Mouse (Mus musculus): Measurements from ENCODE around the gene Tmigd3. TPM values are rescaled to one million over a fixed set of nuclear protein-coding genes. Genes with fewer than 3 reads are reported as not detected.
A peak's percentile ranks its signal among the peaks of the same experiment; 100 is the strongest.

The Tmigd3 gene
- polyA plus RNA-seq, 1 experiment from 2014 or later = 0.33 TPM

DNA sequence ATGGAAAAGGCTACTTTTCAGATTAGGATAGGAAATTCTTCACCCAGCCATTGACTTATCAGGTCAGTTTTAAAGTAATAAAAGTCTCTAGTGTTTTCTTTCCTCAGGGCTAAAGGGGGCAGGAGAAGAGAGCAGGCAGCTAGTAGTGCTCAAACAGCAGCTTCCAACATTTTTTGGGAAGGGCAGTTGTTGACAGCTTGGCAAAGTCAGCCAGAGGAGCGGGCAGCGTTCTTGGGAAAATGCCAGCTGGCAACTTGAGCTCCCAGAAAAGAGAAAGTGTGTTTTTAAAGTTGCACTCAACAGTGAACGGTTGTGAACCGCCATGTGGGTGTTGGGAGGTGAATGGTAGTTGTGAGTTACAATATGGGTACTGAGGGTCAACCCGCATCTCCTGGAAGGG, 64.3 kb downstream of the Tmigd3 start:
- Histone ChIP-seq H3K4me3 (ENCODE audit: low read depth, low read length) (no peak overlapping the region), H3K4me1 (ENCODE audit: control insufficient read depth, insufficient read depth, low read length) (0 out of 2 replicates have a peak, but pooled peaks cover 2% of the 10 kb centered on the region), H3K4me2 (no peak overlapping the region), H3K9me3 (replicated peaks; ENCODE audit: control insufficient read depth, low read length) (no peaks in the 10 kb centered on the region), H3K27ac (ENCODE audit: low read depth, low read length) (no peak overlapping the region), H3K36me3 (ENCODE audit: control insufficient read depth, insufficient read depth, low read length) (no peaks in the 10 kb centered on the region), H3K27me3 (ENCODE audit: control insufficient read depth, insufficient read depth, low read length) (no peaks in the 10 kb centered on the region), H3K9ac (ENCODE audit: low read depth, low read length) (no peak overlapping the region)
- 75% methylated on average over 5 of the region's 5 CpGs for WGBS (ENCODE audit: insufficient replicate concordance)
- ATAC-seq (replicated peaks; ENCODE audit: insufficient number of reproducible peaks, low FRiP score, low TSS enrichment) = no peak

DNA sequence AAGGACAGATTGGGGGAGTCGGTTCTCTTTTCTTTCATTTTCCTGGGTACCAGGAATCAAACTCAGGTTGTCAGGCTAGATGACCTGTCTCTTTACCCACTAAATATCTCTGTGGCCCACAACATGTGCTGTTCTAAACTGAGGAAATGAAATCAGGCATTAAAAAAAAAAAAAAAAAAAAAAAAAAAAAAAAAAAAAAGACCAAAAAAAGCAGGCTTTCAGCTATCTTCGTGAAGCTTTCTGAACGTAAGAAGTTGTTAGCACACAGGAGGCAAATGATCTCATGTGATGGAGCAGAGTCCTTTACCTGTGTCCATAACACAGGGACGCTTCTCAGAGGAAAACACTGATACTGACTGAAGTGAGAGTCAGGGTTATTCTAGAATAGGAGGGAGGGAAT, 65.4 kb downstream of the Tmigd3 start:
- Histone ChIP-seq H3K4me2 (no peak overlapping the region), H3K9me3 (replicated peaks; ENCODE audit: control insufficient read depth, low read length) (no peaks in the 10 kb centered on the region), H3K4me1 (ENCODE audit: control insufficient read depth, insufficient read depth, low read length) (0 out of 2 replicates have a peak, but pooled peaks cover 2% of the 10 kb centered on the region), H3K27me3 (ENCODE audit: control insufficient read depth, insufficient read depth, low read length) (no peaks in the 10 kb centered on the region), H3K4me3 (ENCODE audit: low read depth, low read length) (no peak overlapping the region), H3K9ac (ENCODE audit: low read depth, low read length) (no peak overlapping the region), H3K27ac (ENCODE audit: low read depth, low read length) (no peak overlapping the region), H3K36me3 (ENCODE audit: control insufficient read depth, insufficient read depth, low read length) (peaks cover 5% of the 10 kb centered on the region; the same call in 1 of the 2 replicates)
- no peak for ATAC-seq (replicated peaks; ENCODE audit: insufficient number of reproducible peaks, low FRiP score, low TSS enrichment)
- 81% methylated on average over 4 of the region's 4 CpGs for WGBS (ENCODE audit: insufficient replicate concordance)

- Histone ChIP-seq H3K4me2 (no peak overlapping the region), H3K36me3 (ENCODE audit: control insufficient read depth, insufficient read depth, low read length) (peaks cover 45% of the 10 kb centered on the region), H3K9me3 (replicated peaks; ENCODE audit: control insufficient read depth, low read length) (no peaks in the 10 kb centered on the region), H3K9ac (ENCODE audit: low read depth, low read length) (no peak overlapping the region), H3K27ac (ENCODE audit: low read depth, low read length) (no peak overlapping the region), H3K27me3 (ENCODE audit: control insufficient read depth, insufficient read depth, low read length) (no peaks in the 10 kb centered on the region), H3K4me1 (ENCODE audit: control insufficient read depth, insufficient read depth, low read length) (no peaks in the 10 kb centered on the region), H3K4me3 (ENCODE audit: low read depth, low read length) (no peak overlapping the region)
- WGBS (ENCODE audit: insufficient replicate concordance) = 92% methylated on average over 7 of the region's 7 CpGs
- no peak for ATAC-seq (replicated peaks; ENCODE audit: insufficient number of reproducible peaks, low FRiP score, low TSS enrichment)
Measured at GRCm38 (mm10) chr3:105951348-105951747, 80.6 kb downstream of the Tmigd3 start.

DNA sequence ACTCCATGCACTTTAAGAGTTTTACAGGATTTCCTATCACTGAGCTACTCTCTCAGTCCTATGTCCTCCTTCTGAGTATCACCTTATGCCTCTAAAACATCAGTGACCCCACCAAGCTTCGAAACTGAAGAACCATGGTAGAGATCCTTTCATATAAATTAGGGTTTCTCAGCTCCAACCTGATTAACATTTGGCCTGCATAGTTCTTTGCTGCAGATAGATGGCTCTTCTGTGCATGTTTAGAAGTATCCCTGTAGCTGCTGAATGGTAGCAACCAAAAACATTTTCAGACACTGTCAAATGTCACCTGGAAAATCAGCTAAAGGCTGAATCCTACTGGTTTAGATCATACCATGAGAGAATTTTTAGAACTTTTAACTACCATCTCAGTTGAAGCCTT, 86.5 kb downstream of the Tmigd3 start:
- no peak overlapping the region for H3K27ac ChIP-seq (ENCODE audit: low read depth, low read length)
- peaks cover 17% of the 10 kb centered on the region for H3K36me3 ChIP-seq (ENCODE audit: control insufficient read depth, insufficient read depth, low read length)
- H3K9me3 ChIP-seq (replicated peaks; ENCODE audit: control insufficient read depth, low read length) = no peaks in the 10 kb centered on the region
- 93% methylated on average over 1 of the region's 1 CpGs for WGBS (ENCODE audit: insufficient replicate concordance)
- no peak for ATAC-seq (replicated peaks; ENCODE audit: insufficient number of reproducible peaks, low FRiP score, low TSS enrichment)
- H3K27me3 ChIP-seq (ENCODE audit: control insufficient read depth, insufficient read depth, low read length) = no peaks in the 10 kb centered on the region
- peak overlapping the region; percentile 89; the same call in 1 of the 2 replicates for H3K4me2 ChIP-seq
- H3K9ac ChIP-seq (ENCODE audit: low read depth, low read length) = no peak overlapping the region
- peak overlapping the region; percentile 98; the same call in 1 of the 2 replicates for H3K4me3 ChIP-seq (ENCODE audit: low read depth, low read length)
- peaks cover 18% of the 10 kb centered on the region for H3K4me1 ChIP-seq (ENCODE audit: control insufficient read depth, insufficient read depth, low read length)

DNA sequence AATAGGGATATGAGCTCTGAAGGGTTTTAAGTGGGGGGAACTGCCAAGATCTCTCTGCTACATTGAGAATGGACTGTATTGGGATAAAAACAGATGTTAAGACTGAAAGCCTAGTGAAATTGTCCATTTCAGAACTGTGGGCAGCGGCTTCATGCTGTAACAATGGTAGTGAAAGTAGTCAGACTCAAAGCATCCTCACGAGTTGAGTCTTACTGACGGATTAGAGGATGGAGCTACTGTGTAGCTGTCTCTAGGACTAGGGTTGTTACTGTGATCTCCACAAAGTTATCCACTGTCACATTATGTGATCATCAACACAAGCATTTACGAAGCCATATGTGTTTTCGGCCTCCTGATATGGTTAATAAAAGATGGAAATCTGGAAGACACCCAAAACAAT, 87.5 kb downstream of the Tmigd3 start:
- H3K9ac ChIP-seq (ENCODE audit: low read depth, low read length) = peak overlapping the region; percentile 99
- H3K4me1 ChIP-seq (ENCODE audit: control insufficient read depth, insufficient read depth, low read length) = peaks cover 18% of the 10 kb centered on the region
- 35% methylated on average over 5 of the region's 5 CpGs for WGBS (ENCODE audit: insufficient replicate concordance)
- H3K36me3 ChIP-seq (ENCODE audit: control insufficient read depth, insufficient read depth, low read length) = peaks cover 20% of the 10 kb centered on the region
- peak overlapping the region; percentile 98 for H3K4me3 ChIP-seq (ENCODE audit: low read depth, low read length)
- no peaks in the 10 kb centered on the region for H3K27me3 ChIP-seq (ENCODE audit: control insufficient read depth, insufficient read depth, low read length)
- ATAC-seq (replicated peaks; ENCODE audit: insufficient number of reproducible peaks, low FRiP score, low TSS enrichment) = no peak
- H3K9me3 ChIP-seq (replicated peaks; ENCODE audit: control insufficient read depth, low read length) = no peaks in the 10 kb centered on the region
- H3K27ac ChIP-seq (ENCODE audit: low read depth, low read length) = no peak overlapping the region
- H3K4me2 ChIP-seq = peak overlapping the region; percentile 89

DNA sequence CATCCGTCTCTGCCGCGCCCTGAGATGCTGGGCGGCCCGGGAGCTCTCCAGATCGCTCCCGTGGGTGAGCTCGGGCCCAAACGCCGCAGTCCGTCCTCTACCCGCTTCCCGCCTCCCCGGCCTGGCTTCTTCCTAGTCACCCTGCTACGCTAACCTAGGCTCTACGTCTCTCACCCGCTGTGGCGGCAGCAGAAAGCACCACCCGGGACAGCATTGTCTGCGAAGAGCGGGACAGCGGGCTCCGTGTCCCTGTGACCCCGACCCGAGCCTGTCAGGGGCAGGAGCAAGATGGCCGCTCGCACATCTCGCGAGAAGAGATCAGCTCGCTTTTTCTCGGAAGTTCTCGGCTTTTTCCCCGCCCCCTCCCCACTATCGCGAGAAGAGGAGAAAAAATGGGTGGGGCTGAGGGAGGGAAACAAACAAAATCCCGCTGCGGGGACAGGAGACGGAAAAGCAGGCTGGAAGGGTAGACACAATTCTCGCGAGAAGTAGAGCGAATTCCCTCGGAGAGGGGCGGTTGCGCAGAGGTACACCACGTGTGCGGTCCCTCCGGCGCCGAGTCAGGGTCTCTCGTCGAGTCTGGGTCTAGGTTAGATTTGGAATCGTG, 88.4 kb downstream of the Tmigd3 start, which contains the start of gene Wdr77:
TSS of gene Wdr77 (plus strand) at position 396 of the 607 bp plus-strand sequence.
- under 1% methylated on average over 49 of the region's 52 CpGs for WGBS (ENCODE audit: insufficient replicate concordance)
- H3K4me1 ChIP-seq (ENCODE audit: control insufficient read depth, insufficient read depth, low read length) = peaks cover 18% of the 10 kb centered on the region
- ATAC-seq (replicated peaks; ENCODE audit: insufficient number of reproducible peaks, low FRiP score, low TSS enrichment) = peak; percentile 94

GRCm38 (mm10) chr3:105959585-105959984, 88.9 kb downstream of the Tmigd3 start:
- peak overlapping the region; percentile 92 for H3K4me2 ChIP-seq
- H3K4me1 ChIP-seq (ENCODE audit: control insufficient read depth, insufficient read depth, low read length) = peaks cover 18% of the 10 kb centered on the region
- 1% methylated on average over 26 of the region's 26 CpGs for WGBS (ENCODE audit: insufficient replicate concordance)
- H3K36me3 ChIP-seq (ENCODE audit: control insufficient read depth, insufficient read depth, low read length) = peaks cover 21% of the 10 kb centered on the region
- H3K27me3 ChIP-seq (ENCODE audit: control insufficient read depth, insufficient read depth, low read length) = no peaks in the 10 kb centered on the region
- no peaks in the 10 kb centered on the region for H3K9me3 ChIP-seq (replicated peaks; ENCODE audit: control insufficient read depth, low read length)
- H3K4me3 ChIP-seq (ENCODE audit: low read depth, low read length) = peak overlapping the region; percentile 98
- H3K9ac ChIP-seq (ENCODE audit: low read depth, low read length) = peak overlapping the region; percentile 88
- peak; percentile 66 for ATAC-seq (replicated peaks; ENCODE audit: insufficient number of reproducible peaks, low FRiP score, low TSS enrichment)
- peak overlapping the region; percentile 92 for H3K27ac ChIP-seq (ENCODE audit: low read depth, low read length)

More for the DNA sequence above, 88.4 kb downstream of the Tmigd3 start, which contains the start of gene Wdr77:
- Histone ChIP-seq H3K36me3 (ENCODE audit: control insufficient read depth, insufficient read depth, low read length) (peaks cover 19% of the 10 kb centered on the region), H3K9me3 (replicated peaks; ENCODE audit: control insufficient read depth, low read length) (no peaks in the 10 kb centered on the region), H3K9ac (ENCODE audit: low read depth, low read length) (peak within 1 kb of the TSS; percentile 99), H3K4me3 (ENCODE audit: low read depth, low read length) (peak within 1 kb of the TSS; percentile 98), H3K27ac (ENCODE audit: low read depth, low read length) (peak within 1 kb of the TSS; percentile 92), H3K27me3 (ENCODE audit: control insufficient read depth, insufficient read depth, low read length) (no peaks in the 10 kb centered on the region), H3K4me2 (peak within 1 kb of the TSS; percentile 92)

DNA sequence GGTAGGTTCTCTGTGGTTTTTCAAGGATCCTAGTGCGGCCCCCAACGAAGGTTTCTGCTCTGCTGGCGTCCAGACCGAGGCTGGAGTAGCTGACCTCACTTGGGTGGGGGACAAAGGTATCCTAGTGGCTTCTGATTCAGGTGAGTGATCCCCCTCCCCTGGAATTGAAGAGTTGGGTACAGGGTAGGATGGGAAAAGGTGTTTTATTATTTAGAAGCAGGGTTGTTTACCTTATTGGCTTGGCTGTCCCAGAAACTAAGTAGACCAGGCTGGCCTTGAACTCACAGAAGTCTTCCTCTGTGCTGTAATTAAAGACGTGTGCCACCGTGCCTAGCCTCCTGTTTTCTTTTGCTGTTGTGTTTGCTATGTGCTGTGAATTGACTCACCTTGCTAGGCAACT, 89.3 kb downstream of the Tmigd3 start, which contains the start of gene Atp5f1:
TSS of gene Atp5f1 (minus strand) at position 101 of the 400 bp plus-strand sequence.
- Histone ChIP-seq H3K27ac (ENCODE audit: low read depth, low read length) (peak within 1 kb of the TSS; percentile 92), H3K4me3 (ENCODE audit: low read depth, low read length) (peak within 1 kb of the TSS; percentile 98), H3K9ac (ENCODE audit: low read depth, low read length) (peak within 1 kb of the TSS; percentile 99), H3K4me2 (peak within 1 kb of the TSS; percentile 92), H3K36me3 (ENCODE audit: control insufficient read depth, insufficient read depth, low read length) (peaks cover 24% of the 10 kb centered on the region), H3K9me3 (replicated peaks; ENCODE audit: control insufficient read depth, low read length) (no peaks in the 10 kb centered on the region), H3K27me3 (ENCODE audit: control insufficient read depth, insufficient read depth, low read length) (no peaks in the 10 kb centered on the region), H3K4me1 (ENCODE audit: control insufficient read depth, insufficient read depth, low read length) (peaks cover 18% of the 10 kb centered on the region)
- ATAC-seq (replicated peaks; ENCODE audit: insufficient number of reproducible peaks, low FRiP score, low TSS enrichment) = no peak
- WGBS (ENCODE audit: insufficient replicate concordance) = 6% methylated on average over 6 of the region's 6 CpGs

DNA sequence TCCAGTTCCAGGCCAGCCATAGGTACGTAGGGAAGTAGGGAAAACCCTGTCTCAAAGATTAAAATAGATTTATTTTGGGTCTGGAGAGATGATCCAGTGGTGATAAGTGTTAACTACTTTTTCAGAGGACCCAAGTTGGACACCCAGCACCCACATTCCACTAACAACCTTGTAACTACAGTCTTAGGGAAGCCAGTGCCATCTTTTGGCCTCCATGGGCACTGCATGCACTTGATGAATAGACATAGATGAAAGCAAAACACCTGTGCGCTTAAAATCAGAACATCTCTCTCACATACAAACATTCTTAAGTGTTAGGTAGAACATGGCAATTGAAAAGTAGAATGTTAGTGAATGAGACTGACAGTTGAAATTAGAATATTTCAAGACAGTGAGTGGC, 90.0 kb downstream of the Tmigd3 start:
- peaks cover 18% of the 10 kb centered on the region for H3K4me1 ChIP-seq (ENCODE audit: control insufficient read depth, insufficient read depth, low read length)
- no peak for ATAC-seq (replicated peaks; ENCODE audit: insufficient number of reproducible peaks, low FRiP score, low TSS enrichment)
- no peaks in the 10 kb centered on the region for H3K27me3 ChIP-seq (ENCODE audit: control insufficient read depth, insufficient read depth, low read length)
- H3K36me3 ChIP-seq (ENCODE audit: control insufficient read depth, insufficient read depth, low read length) = peaks cover 31% of the 10 kb centered on the region
- H3K4me2 ChIP-seq = no peak overlapping the region; the same call in 1 of the 2 replicates
- H3K27ac ChIP-seq (ENCODE audit: low read depth, low read length) = no peak overlapping the region
- H3K9ac ChIP-seq (ENCODE audit: low read depth, low read length) = no peak overlapping the region
- H3K4me3 ChIP-seq (ENCODE audit: low read depth, low read length) = peak overlapping the region; percentile 98; the same call in 1 of the 2 replicates
- no peaks in the 10 kb centered on the region for H3K9me3 ChIP-seq (replicated peaks; ENCODE audit: control insufficient read depth, low read length)
- 94% methylated on average over 2 of the region's 2 CpGs for WGBS (ENCODE audit: insufficient replicate concordance)

All from heart, embryonic 11.5 days (tissue).